Mouse (Mus musculus): ENCODE measurements around the gene Atp10a.

The Atp10a gene

GRCm38 (mm10) chr7:58740196-58740595, 84.2 kb downstream of the Atp10a start:
- no peak for DNase-seq (ENCODE audit: low read depth)

GRCm38 (mm10) chr7:58740842-58741241, 84.9 kb downstream of the Atp10a start:
- peak; percentile 90 for DNase-seq (ENCODE audit: low read depth)

- DNase-seq (ENCODE audit: low read depth): peak; percentile 90
Observed at GRCm38 (mm10) chr7:58742009-58742408, 86.0 kb downstream of the Atp10a start.

- DNase-seq (ENCODE audit: low read depth): peak; percentile 81
Observed at GRCm38 (mm10) chr7:58742648-58743047, 86.7 kb downstream of the Atp10a start.

GRCm38 (mm10) chr7:58743362-58744320, 87.7 kb downstream of the Atp10a start:
- DNase-seq (ENCODE audit: low read depth): peak; percentile 70

GRCm38 (mm10) chr7:58746817-58747216, 90.9 kb downstream of the Atp10a start:
- DNase-seq (ENCODE audit: low read depth): no peak

- DNase-seq (ENCODE audit: low read depth): peak; percentile 84
Observed at GRCm38 (mm10) chr7:58749904-58750612, 94.1 kb downstream of the Atp10a start.

GRCm38 (mm10) chr7:58752041-58752440, 96.1 kb downstream of the Atp10a start:
- DNase-seq (ENCODE audit: low read depth): no peak

- DNase-seq (ENCODE audit: low read depth): no peak
Observed at GRCm38 (mm10) chr7:58754076-58754475, 98.1 kb downstream of the Atp10a start.

- DNase-seq (ENCODE audit: low read depth): no peak
Observed at GRCm38 (mm10) chr7:58754536-58754935, 98.6 kb downstream of the Atp10a start.

- DNase-seq (ENCODE audit: low read depth): no peak
Observed at GRCm38 (mm10) chr7:58755083-58755482, 99.1 kb downstream of the Atp10a start.

- peak; percentile 57 for DNase-seq (ENCODE audit: low read depth)
Observed at GRCm38 (mm10) chr7:58755846-58756245, 99.9 kb downstream of the Atp10a start.

- DNase-seq (ENCODE audit: low read depth): peak; percentile 46
Observed at GRCm38 (mm10) chr7:58757331-58757730, 101.4 kb downstream of the Atp10a start.

GRCm38 (mm10) chr7:58758396-58758795, 102.4 kb downstream of the Atp10a start:
- DNase-seq (ENCODE audit: low read depth): peak; percentile 45

GRCm38 (mm10) chr7:58759265-58759664, 103.3 kb downstream of the Atp10a start:
- DNase-seq (ENCODE audit: low read depth): no peak

GRCm38 (mm10) chr7:58767257-58767656, 111.3 kb downstream of the Atp10a start:
- DNase-seq (ENCODE audit: low read depth): no peak

- no peak for DNase-seq (ENCODE audit: low read depth)
Observed at GRCm38 (mm10) chr7:58768253-58768652, 112.3 kb downstream of the Atp10a start.

GRCm38 (mm10) chr7:58770254-58770653, 114.3 kb downstream of the Atp10a start:
- peak; percentile 62 for DNase-seq (ENCODE audit: low read depth)

- DNase-seq (ENCODE audit: low read depth): no peak
Observed at GRCm38 (mm10) chr7:58772048-58772690, 116.2 kb downstream of the Atp10a start.

- DNase-seq (ENCODE audit: low read depth): no peak
Observed at GRCm38 (mm10) chr7:58779146-58779545, 123.2 kb downstream of the Atp10a start.

GRCm38 (mm10) chr7:58786986-58787385, 131.0 kb downstream of the Atp10a start:
- no peak for DNase-seq (ENCODE audit: low read depth)

- DNase-seq (ENCODE audit: low read depth): peak; percentile 81
Observed at GRCm38 (mm10) chr7:58787585-58787984, 131.6 kb downstream of the Atp10a start.
